Mouse (Mus musculus): ENCODE measurements at regions not wholly inside any gene's neighbourhood (a gene's known extent, or its start where the extent isn't known, plus 50 kb on each side); places are given as distances from the start of the nearest gene placed in this dataset.

- ATAC-seq (ENCODE audit: low FRiP score, low read depth) = peak; percentile 47; the same call in 1 of the 2 replicates
- Histone ChIP-seq H3K4me2 (replicated peaks; ENCODE audit: low read depth, low read length, severe bottlenecking) (no peak overlapping the region), H3K9me3 (ENCODE audit: control insufficient read depth, low read length) (no peaks in the 10 kb centered on the region), H3K4me1 (ENCODE audit: control insufficient read depth, insufficient read depth, low read length) (no peaks in the 10 kb centered on the region), H3K27ac (replicated peaks; ENCODE audit: low read depth, low read length) (no peak overlapping the region), H3K27me3 (ENCODE audit: control insufficient read depth, insufficient read depth, low read length) (no peaks in the 10 kb centered on the region), H3K36me3 (ENCODE audit: control insufficient read depth, insufficient read depth, low read length) (no peaks in the 10 kb centered on the region), H3K9ac (ENCODE audit: low read depth, low read length, severe bottlenecking) (no peak overlapping the region), H3K4me3 (replicated peaks; ENCODE audit: low read length) (no peak overlapping the region)
- TF ChIP-seq POLR2A (IDR thresholded peaks at IDR 0.05; ENCODE audit: borderline replicate concordance, extremely low read depth, insufficient read depth, insufficient read length) = no peak
- WGBS = 47% methylated on average over 1 of the region's 1 CpGs
- peak; percentile 28 for DNase-seq (ENCODE audit: low spot score)
These were observed 257.8 kb downstream of the Insig2 start for GRCm38 (mm10) chr1:121074569-121074968.

GRCm38 (mm10) chr1:121082839-121083238, 249.6 kb downstream of the Insig2 start:
- Histone ChIP-seq H3K4me1 (ENCODE audit: control insufficient read depth, insufficient read depth, low read length) (no peaks in the 10 kb centered on the region), H3K36me3 (ENCODE audit: control insufficient read depth, insufficient read depth, low read length) (no peaks in the 10 kb centered on the region), H3K4me3 (replicated peaks; ENCODE audit: low read length) (no peak overlapping the region), H3K9me3 (ENCODE audit: control insufficient read depth, low read length) (no peaks in the 10 kb centered on the region), H3K4me2 (replicated peaks; ENCODE audit: low read depth, low read length, severe bottlenecking) (no peak overlapping the region), H3K9ac (ENCODE audit: low read depth, low read length, severe bottlenecking) (no peak overlapping the region), H3K27me3 (ENCODE audit: control insufficient read depth, insufficient read depth, low read length) (no peaks in the 10 kb centered on the region), H3K27ac (replicated peaks; ENCODE audit: low read depth, low read length) (no peak overlapping the region)
- WGBS = 36% methylated on average over 5 of the region's 5 CpGs
- DNase-seq (ENCODE audit: low spot score) (no peak), ATAC-seq (ENCODE audit: low FRiP score, low read depth) (no peak)
- TF ChIP-seq POLR2A (IDR thresholded peaks at IDR 0.05; ENCODE audit: borderline replicate concordance, extremely low read depth, insufficient read depth, insufficient read length) = no peak

- H3K27ac ChIP-seq (replicated peaks; ENCODE audit: low read depth, low read length) = no peak overlapping the region
These were observed 247.2 kb downstream of the Insig2 start for GRCm38 (mm10) chr1:121085101-121085727.

GRCm38 (mm10) chr1:121087124-121087887, 245.1 kb downstream of the Insig2 start:
- no peak overlapping the region for H3K9ac ChIP-seq (ENCODE audit: low read depth, low read length, severe bottlenecking)

More at GRCm38 (mm10) chr1:121085101-121085727, 247.2 kb downstream of the Insig2 start:
- no peaks in the 10 kb centered on the region for H3K4me1 ChIP-seq (ENCODE audit: control insufficient read depth, insufficient read depth, low read length)
- no peak for ATAC-seq (ENCODE audit: low FRiP score, low read depth)
- DNase-seq (ENCODE audit: low spot score) = no peak
- H3K27me3 ChIP-seq (ENCODE audit: control insufficient read depth, insufficient read depth, low read length) = no peaks in the 10 kb centered on the region
- H3K36me3 ChIP-seq (ENCODE audit: control insufficient read depth, insufficient read depth, low read length) = no peaks in the 10 kb centered on the region
- 23% methylated on average over 2 of the region's 2 CpGs for WGBS
- TF ChIP-seq POLR2A (IDR thresholded peaks at IDR 0.05; ENCODE audit: borderline replicate concordance, extremely low read depth, insufficient read depth, insufficient read length) = no peak
- H3K9ac ChIP-seq (ENCODE audit: low read depth, low read length, severe bottlenecking) = no peak overlapping the region
- no peak overlapping the region for H3K4me2 ChIP-seq (replicated peaks; ENCODE audit: low read depth, low read length, severe bottlenecking)
- H3K9me3 ChIP-seq (ENCODE audit: control insufficient read depth, low read length) = no peaks in the 10 kb centered on the region
- no peak overlapping the region for H3K4me3 ChIP-seq (replicated peaks; ENCODE audit: low read length)

GRCm38 (mm10) chr1:121090628-121091027, 241.8 kb downstream of the Insig2 start:
- Histone ChIP-seq H3K9me3 (ENCODE audit: control insufficient read depth, low read length) (no peaks in the 10 kb centered on the region), H3K9ac (ENCODE audit: low read depth, low read length, severe bottlenecking) (no peak overlapping the region), H3K27me3 (ENCODE audit: control insufficient read depth, insufficient read depth, low read length) (no peaks in the 10 kb centered on the region), H3K4me2 (replicated peaks; ENCODE audit: low read depth, low read length, severe bottlenecking) (no peak overlapping the region), H3K36me3 (ENCODE audit: control insufficient read depth, insufficient read depth, low read length) (no peaks in the 10 kb centered on the region), H3K27ac (replicated peaks; ENCODE audit: low read depth, low read length) (no peak overlapping the region), H3K4me3 (replicated peaks; ENCODE audit: low read length) (no peak overlapping the region), H3K4me1 (ENCODE audit: control insufficient read depth, insufficient read depth, low read length) (no peaks in the 10 kb centered on the region)
- no peak for DNase-seq (ENCODE audit: low spot score)
- WGBS = 87% methylated on average over 4 of the region's 4 CpGs
- no peak for ATAC-seq (ENCODE audit: low FRiP score, low read depth)
- TF ChIP-seq POLR2A (IDR thresholded peaks at IDR 0.05; ENCODE audit: borderline replicate concordance, extremely low read depth, insufficient read depth, insufficient read length) = no peak

More at GRCm38 (mm10) chr1:121087124-121087887, 245.1 kb downstream of the Insig2 start:
- no peak for TF ChIP-seq POLR2A (IDR thresholded peaks at IDR 0.05; ENCODE audit: borderline replicate concordance, extremely low read depth, insufficient read depth, insufficient read length)
- H3K27me3 ChIP-seq (ENCODE audit: control insufficient read depth, insufficient read depth, low read length) = no peaks in the 10 kb centered on the region
- no peak overlapping the region for H3K4me2 ChIP-seq (replicated peaks; ENCODE audit: low read depth, low read length, severe bottlenecking)
- no peaks in the 10 kb centered on the region for H3K9me3 ChIP-seq (ENCODE audit: control insufficient read depth, low read length)
- ATAC-seq (ENCODE audit: low FRiP score, low read depth) (no peak), DNase-seq (ENCODE audit: low spot score) (no peak)
- no peaks in the 10 kb centered on the region for H3K36me3 ChIP-seq (ENCODE audit: control insufficient read depth, insufficient read depth, low read length)
- no peaks in the 10 kb centered on the region for H3K4me1 ChIP-seq (ENCODE audit: control insufficient read depth, insufficient read depth, low read length)
- H3K4me3 ChIP-seq (replicated peaks; ENCODE audit: low read length) = no peak overlapping the region
- WGBS = 37% methylated on average over 7 of the region's 7 CpGs
- no peak overlapping the region for H3K27ac ChIP-seq (replicated peaks; ENCODE audit: low read depth, low read length)
